8 mouse cellular contexts compared by ENCODE assay signal in the genomic region with DNA sequence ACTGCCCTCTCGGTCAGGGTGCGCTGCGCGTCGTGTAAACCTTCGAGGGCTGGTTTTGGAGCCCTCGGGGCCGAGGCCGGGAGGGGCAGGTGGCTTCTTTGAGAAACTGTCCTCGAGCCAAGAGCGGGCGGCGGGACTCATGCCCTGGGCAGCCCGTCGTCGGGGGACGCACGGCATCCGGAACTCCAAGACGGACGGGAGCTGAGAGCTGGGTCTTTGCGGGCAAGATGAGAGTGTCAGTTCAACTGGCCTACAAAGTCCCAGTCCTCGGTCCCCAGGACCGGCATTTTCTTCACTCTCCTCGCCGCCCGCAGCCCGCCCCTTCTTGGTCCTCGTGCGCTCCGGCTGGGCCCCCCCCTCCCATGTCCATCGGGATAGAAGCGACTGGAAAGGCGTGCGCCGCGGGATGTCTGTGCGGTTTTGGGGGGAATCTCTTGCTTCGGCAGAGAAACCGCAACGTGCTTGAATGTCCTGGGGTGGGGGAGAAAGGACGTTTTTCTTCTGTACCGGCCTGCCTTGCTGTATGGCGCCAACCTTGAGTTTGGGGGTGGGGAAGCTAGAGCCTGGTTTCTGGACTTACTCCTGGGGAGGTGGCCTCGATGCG.
A peak's percentile ranks its signal among the peaks of the same experiment; 100 is the strongest.
DNase-seq lines count a peak whose midpoint lies in the region; ATAC-seq and TF ChIP-seq lines count a peak whose summit lies in the region.

No protein-coding gene starts in this region.

- H3K4me1 ChIP-seq in cerebellum, adult 2 months (ENCODE audit: control insufficient read depth, insufficient read depth, low read length), result no peaks in the 10 kb centered on the region
- peaks cover 56% of the 10 kb centered on the region for H3K4me1 ChIP-seq in kidney, embryonic 15.5 days
- H3K4me1 ChIP-seq in midbrain, embryonic 12.5 days, result peaks cover 23% of the 10 kb centered on the region

- ATAC-seq in kidney, embryonic 15.5 days (replicated peaks; ENCODE audit: low FRiP score), result 0 out of 2 replicates have a peak, but pooled peaks have one; percentile 10
- peak; percentile 5; the same call in 1 of the 2 replicates for ATAC-seq in midbrain, embryonic 12.5 days (ENCODE audit: low FRiP score, low read depth)

- TF ChIP-seq POLR2A in cerebellum, adult 2 months (IDR thresholded peaks at IDR 0.05; ENCODE audit: borderline replicate concordance, insufficient read depth, low read length), result no peak

- peak overlapping the region; percentile 63 for H3K9ac ChIP-seq in kidney, embryonic 15.5 days
- H3K9ac ChIP-seq in midbrain, embryonic 12.5 days (replicated peaks), result peak overlapping the region; percentile 67

- no peaks in the 10 kb centered on the region for H3K27me3 ChIP-seq in cerebellum, adult 2 months (ENCODE audit: control insufficient read depth, insufficient read depth, low read length)
- H3K27me3 ChIP-seq in kidney, embryonic 15.5 days, result peaks cover 27% of the 10 kb centered on the region
- H3K27me3 ChIP-seq in midbrain, embryonic 12.5 days, result peaks cover 55% of the 10 kb centered on the region

- H3K27ac ChIP-seq in cerebellum, adult 2 months (ENCODE audit: insufficient read depth, low read length), result no peak overlapping the region
- 0 out of 2 replicates have a peak overlapping the region, but pooled peaks have one; percentile 71 for H3K27ac ChIP-seq in kidney, embryonic 15.5 days
- no peak overlapping the region for H3K27ac ChIP-seq in midbrain, embryonic 12.5 days (replicated peaks)

- H3K4me2 ChIP-seq in kidney, embryonic 15.5 days, result peak overlapping the region; percentile 99
- peak overlapping the region; percentile 97 for H3K4me2 ChIP-seq in midbrain, embryonic 12.5 days (replicated peaks)

- peak overlapping the region; percentile 80 for H3K4me3 ChIP-seq in cerebellum, adult 2 months (replicated peaks; ENCODE audit: insufficient read depth, low read depth, low read length)
- peak overlapping the region; percentile 71 for H3K4me3 ChIP-seq in kidney, embryonic 15.5 days (replicated peaks)
- peak overlapping the region; percentile 63 for H3K4me3 ChIP-seq in midbrain, embryonic 12.5 days

- no peak for DNase-seq in cerebellum, adult 2 months
- no peak for DNase-seq in cerebellum, postnatal 36 days
- DNase-seq in adrenal gland, postnatal 10 days, result peak; percentile 55
- DNase-seq in gastrocnemius, postnatal 10 days, result peak; percentile 65
- no peak for DNase-seq in cerebellum, adult 9-10 months
- DNase-seq in thymus, postnatal 4 days, result no peak

- WGBS in cerebellum, adult 2 months, result 4% methylated on average over 46 of the region's 46 CpGs
- WGBS in kidney, embryonic 15.5 days, result 2% methylated on average over 46 of the region's 46 CpGs
- WGBS in midbrain, embryonic 12.5 days, result 2% methylated on average over 46 of the region's 46 CpGs

- H3K9me3 ChIP-seq in kidney, embryonic 15.5 days (replicated peaks), result no peaks in the 10 kb centered on the region
- no peaks in the 10 kb centered on the region for H3K9me3 ChIP-seq in midbrain, embryonic 12.5 days

- no peaks in the 10 kb centered on the region for H3K36me3 ChIP-seq in kidney, embryonic 15.5 days
- no peaks in the 10 kb centered on the region for H3K36me3 ChIP-seq in midbrain, embryonic 12.5 days

- TF ChIP-seq CTCF in cerebellum, adult 2 months (IDR thresholded peaks at IDR 0.05; ENCODE audit: borderline replicate concordance, insufficient read depth, low read depth, low read length), result no peak

Comparison
In these comparisons a context has a peak if more than half of its experiments do, and no peak if none do; other contexts are left out.
1. DNase-seq: peak in adrenal gland, postnatal 10 days (single experiment) and gastrocnemius, postnatal 10 days (single experiment); none in cerebellum, adult 2 months (0 of 2), cerebellum, postnatal 36 days (0 of 2), cerebellum, adult 9-10 months (single experiment) and thymus, postnatal 4 days (single experiment).
2. Peak in every context shown above with its lines, with median percentiles within 50 percentile points of each other: H3K4me3 ChIP-seq.